Comparison of ENCODE assay signal across 29 mouse cellular contexts in the genomic region with DNA sequence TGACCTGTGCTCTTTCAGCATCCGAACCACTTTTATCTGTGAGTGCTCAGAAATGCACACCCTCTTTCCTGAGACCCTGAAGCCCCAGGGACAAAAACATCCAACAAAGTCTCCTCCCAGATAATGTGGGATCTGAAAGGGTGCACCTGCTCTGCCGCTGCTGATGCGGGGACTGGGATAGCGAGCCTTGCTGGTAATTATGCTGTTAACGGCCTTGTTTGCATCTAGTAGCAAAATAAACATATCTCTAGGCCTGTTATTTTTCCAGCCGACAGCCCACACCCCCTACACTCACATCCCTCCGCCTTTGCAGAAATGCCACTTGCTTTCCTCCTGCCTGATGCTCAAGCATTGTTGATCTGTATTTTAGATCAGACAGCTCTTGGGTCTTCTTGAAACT.
"Had no signal": no experiment of that assay in that cellular context is flagged by ENCODE, and none has a peak within 500 bp of the region (broad histone marks: within the 10 kb centered on the region; RNA-seq: fewer than 3 reads in every experiment).

No protein-coding gene starts in this region.

- H3K9ac ChIP-seq: heart, embryonic 13.5 days; heart, embryonic 15.5 days; hindbrain, embryonic 13.5 days; hindbrain, embryonic 15.5 days; kidney, embryonic 15.5 days; limb, embryonic 12.5 days; liver, embryonic 13.5 days; liver, embryonic 15.5 days had no signal

- H3K9me3 ChIP-seq: heart, embryonic 13.5 days; heart, embryonic 15.5 days; hindbrain, embryonic 13.5 days; hindbrain, embryonic 15.5 days; kidney, embryonic 15.5 days; limb, embryonic 10.5 days; limb, embryonic 12.5 days; liver, embryonic 13.5 days; liver, embryonic 15.5 days had no signal

- ATAC-seq: hindbrain, postnatal 0 days; intestine, embryonic 16.5 days had no signal

- H3K36me3 ChIP-seq: heart, embryonic 15.5 days; hindbrain, embryonic 13.5 days; hindbrain, embryonic 15.5 days; limb, embryonic 10.5 days; liver, embryonic 13.5 days; liver, embryonic 15.5 days had no signal

- H3K27me3 ChIP-seq: heart, embryonic 13.5 days; heart, embryonic 15.5 days; hindbrain, embryonic 13.5 days; hindbrain, embryonic 15.5 days; kidney, embryonic 15.5 days; limb, embryonic 12.5 days; liver, embryonic 13.5 days; liver, embryonic 15.5 days had no signal

- H3K4me2 ChIP-seq: heart, embryonic 11.5 days; heart, embryonic 13.5 days; heart, embryonic 15.5 days; hindbrain, embryonic 13.5 days; hindbrain, embryonic 15.5 days; kidney, embryonic 15.5 days; limb, embryonic 12.5 days; liver, embryonic 11.5 days; liver, embryonic 13.5 days; liver, embryonic 15.5 days had no signal

- H3K4me1 ChIP-seq: heart, embryonic 13.5 days; heart, embryonic 15.5 days; hindbrain, embryonic 15.5 days; limb, embryonic 10.5 days; limb, embryonic 12.5 days; liver, embryonic 13.5 days; liver, embryonic 15.5 days had no signal

- H3K27ac ChIP-seq: gastrocnemius, adult 2 months; heart, adult 2 months; heart, embryonic 13.5 days; heart, embryonic 15.5 days; hindbrain, embryonic 13.5 days; hindbrain, embryonic 15.5 days; hindbrain, postnatal 0 days; kidney, embryonic 15.5 days; kidney, postnatal 0 days; left cerebral cortex, adult 2 months; limb, embryonic 10.5 days; limb, embryonic 12.5 days; liver, embryonic 13.5 days; liver, embryonic 15.5 days had no signal

- H3K4me3 ChIP-seq: gastrocnemius, adult 2 months; heart, adult 2 months; heart, embryonic 13.5 days; heart, embryonic 15.5 days; hindbrain, embryonic 13.5 days; hindbrain, embryonic 15.5 days; kidney, embryonic 15.5 days; left cerebral cortex, adult 2 months; limb, embryonic 10.5 days; limb, embryonic 12.5 days; liver, embryonic 13.5 days; liver, embryonic 15.5 days had no signal

- DNase-seq: gastrocnemius, adult 2 months; gastrocnemius, postnatal 10 days; gastrocnemius, postnatal 25 days; heart, adult 11 months; heart, adult 2 months; heart, postnatal 14 days; heart, postnatal 36 days; kidney, adult 11 months; kidney, adult 2 months; kidney, adult 9 months; kidney, postnatal 14 days; kidney, postnatal 36 days; layer of hippocampus, adult 9-11 months; liver; liver, embryonic 13.5 days had no signal
